Mouse (Mus musculus): ENCODE data around the gene Fus. TPM values are rescaled to one million over a fixed set of nuclear protein-coding genes. Genes with fewer than 3 reads are reported as not detected.
"Not testable (repeated sequence)": the region's sequence is repeated elsewhere in the genome, so short reads cannot be mapped to it uniquely, and the experiment has no call there.

The Fus gene
- polyA plus RNA-seq, 1 experiment from 2014 or later = 62.7 TPM

DNA sequence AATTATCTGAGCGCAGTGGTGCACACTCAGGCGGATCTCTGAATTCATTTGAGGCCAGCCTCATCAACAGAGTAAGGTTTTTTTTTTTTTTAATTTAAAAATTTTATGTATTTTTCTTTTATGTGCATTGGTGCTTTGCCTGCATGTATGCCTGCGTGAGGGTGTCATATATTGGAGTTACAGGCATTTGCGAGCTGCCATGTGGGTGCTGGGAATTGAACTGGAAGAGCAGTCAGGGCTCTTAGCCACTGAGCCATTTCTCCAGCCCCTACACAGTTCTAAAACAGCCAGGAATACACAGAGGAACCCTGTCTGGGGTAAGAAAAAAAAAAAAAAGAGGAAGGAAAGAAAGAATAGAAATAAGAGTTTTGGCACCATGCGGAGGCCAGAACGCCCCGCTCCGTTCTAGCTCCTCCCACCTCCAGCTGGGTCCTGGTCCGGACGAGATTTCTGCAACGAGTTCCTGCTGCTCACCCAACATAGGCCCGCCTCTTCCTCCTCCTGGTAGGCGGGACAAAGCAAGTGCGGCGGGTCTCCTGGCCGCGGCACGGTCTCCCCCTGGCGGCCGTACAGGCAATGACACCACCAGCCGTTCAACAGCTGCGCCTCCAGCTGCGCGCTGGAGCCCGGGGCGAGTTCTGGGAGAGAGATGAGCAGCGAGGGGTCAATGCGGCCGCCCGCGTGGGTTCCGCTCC, 32.1 kb upstream of the Fus start:
- peak overlapping the region; percentile 71 for H3K4me3 ChIP-seq (ENCODE audit: low read length)
- 8% methylated on average over 31 of the region's 32 CpGs for WGBS
- no peaks in the 10 kb centered on the region for H3K9me3 ChIP-seq (ENCODE audit: control insufficient read depth, low read length)
- peaks cover 29% of the 10 kb centered on the region for H3K4me1 ChIP-seq (ENCODE audit: control insufficient read depth, insufficient read depth, low read length)
- H3K27me3 ChIP-seq (ENCODE audit: control insufficient read depth, insufficient read depth, low read length) = no peaks in the 10 kb centered on the region
- H3K27ac ChIP-seq (ENCODE audit: low read depth, low read length) = peak overlapping the region; percentile 47; the same call in 1 of the 2 replicates
- ATAC-seq (ENCODE audit: low FRiP score, low TSS enrichment) = peak; percentile 94
- no peaks in the 10 kb centered on the region for H3K36me3 ChIP-seq (ENCODE audit: control insufficient read depth, insufficient read depth, low read length)
- H3K4me2 ChIP-seq (replicated peaks; ENCODE audit: low read depth, low read length) = peak overlapping the region; percentile 99
- peak overlapping the region; percentile 76 for H3K9ac ChIP-seq (ENCODE audit: low read depth, low read length)

DNA sequence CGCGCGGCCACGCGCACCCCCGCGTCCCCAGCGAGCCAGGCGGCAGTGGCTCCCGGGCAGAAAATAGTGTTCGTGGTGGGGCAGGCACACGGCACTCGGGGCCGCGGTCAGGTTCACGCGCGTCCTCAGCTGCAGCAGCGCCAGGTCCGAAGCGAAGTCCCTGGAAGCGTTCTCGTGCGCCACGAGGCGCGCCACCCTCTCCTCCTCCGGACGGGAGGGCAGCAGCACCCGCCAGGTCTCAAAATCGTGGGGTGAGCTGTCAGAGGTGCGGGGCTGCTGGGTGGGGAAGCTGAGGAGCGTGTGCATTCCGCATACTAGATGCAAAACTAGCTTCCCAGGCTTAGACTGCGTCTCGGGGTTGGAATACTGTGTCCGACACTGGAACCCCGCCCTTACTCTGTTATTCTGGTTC, 31.5 kb upstream of the Fus start:
- H3K36me3 ChIP-seq (ENCODE audit: control insufficient read depth, insufficient read depth, low read length) = no peaks in the 10 kb centered on the region
- no peak overlapping the region; the same call in 1 of the 2 replicates for H3K27ac ChIP-seq (ENCODE audit: low read depth, low read length)
- no peaks in the 10 kb centered on the region for H3K9me3 ChIP-seq (ENCODE audit: control insufficient read depth, low read length)
- H3K9ac ChIP-seq (ENCODE audit: low read depth, low read length) = peak overlapping the region; percentile 76
- no peaks in the 10 kb centered on the region for H3K27me3 ChIP-seq (ENCODE audit: control insufficient read depth, insufficient read depth, low read length)
- peak overlapping the region; percentile 71 for H3K4me3 ChIP-seq (ENCODE audit: low read length)
- ATAC-seq (ENCODE audit: low FRiP score, low TSS enrichment) = peak; percentile 32
- H3K4me1 ChIP-seq (ENCODE audit: control insufficient read depth, insufficient read depth, low read length) = peaks cover 29% of the 10 kb centered on the region
- H3K4me2 ChIP-seq (replicated peaks; ENCODE audit: low read depth, low read length) = peak overlapping the region; percentile 99
- under 1% methylated on average over 38 of the region's 38 CpGs for WGBS

GRCm38 (mm10) chr7:127936216-127936884, 30.9 kb upstream of the Fus start:
- 55% methylated on average over 18 of the region's 18 CpGs for WGBS
- ATAC-seq (ENCODE audit: low FRiP score, low TSS enrichment) = no peak

DNA sequence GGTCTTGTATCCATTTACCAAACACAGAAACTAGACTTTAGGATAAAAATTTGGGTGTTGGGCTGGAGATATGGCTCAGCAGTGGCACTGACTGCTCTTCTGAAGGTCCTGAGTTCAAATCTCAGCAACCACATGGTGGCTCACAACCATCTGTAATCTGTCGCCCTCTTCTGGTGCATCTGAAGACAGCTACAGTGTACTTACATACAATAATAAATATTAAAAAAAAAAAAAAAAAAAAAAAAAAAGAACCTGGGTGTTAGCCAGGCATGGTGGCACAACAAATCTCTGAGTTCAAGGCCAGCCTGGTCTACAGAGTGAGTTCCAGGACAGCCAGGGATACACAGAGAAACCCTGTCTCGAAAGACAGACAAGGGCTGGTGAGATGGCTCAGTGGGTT, 25.2 kb upstream of the Fus start:
- peaks cover 23% of the 10 kb centered on the region; the same call in 1 of the 2 replicates for H3K27me3 ChIP-seq (ENCODE audit: control insufficient read depth, insufficient read depth, low read length)
- not testable (repeated sequence) for H3K4me1 ChIP-seq (ENCODE audit: control insufficient read depth, insufficient read depth, low read length); H3K4me3 ChIP-seq (ENCODE audit: low read length); H3K9me3 ChIP-seq (ENCODE audit: control insufficient read depth, low read length); ATAC-seq (ENCODE audit: low FRiP score, low TSS enrichment); H3K4me2 ChIP-seq (replicated peaks; ENCODE audit: low read depth, low read length); H3K27ac ChIP-seq (ENCODE audit: low read depth, low read length); H3K36me3 ChIP-seq (ENCODE audit: control insufficient read depth, insufficient read depth, low read length); H3K9ac ChIP-seq (ENCODE audit: low read depth, low read length)
- 57% methylated on average over 2 of the region's 2 CpGs for WGBS

More at GRCm38 (mm10) chr7:127936216-127936884, 30.9 kb upstream of the Fus start:
- Histone ChIP-seq H3K4me2 (replicated peaks; ENCODE audit: low read depth, low read length) (peak overlapping the region; percentile 99), H3K27me3 (ENCODE audit: control insufficient read depth, insufficient read depth, low read length) (no peaks in the 10 kb centered on the region), H3K9me3 (ENCODE audit: control insufficient read depth, low read length) (no peaks in the 10 kb centered on the region), H3K4me3 (ENCODE audit: low read length) (peak overlapping the region; percentile 71), H3K9ac (ENCODE audit: low read depth, low read length) (peak overlapping the region; percentile 76), H3K4me1 (ENCODE audit: control insufficient read depth, insufficient read depth, low read length) (peaks cover 26% of the 10 kb centered on the region), H3K36me3 (ENCODE audit: control insufficient read depth, insufficient read depth, low read length) (no peaks in the 10 kb centered on the region), H3K27ac (ENCODE audit: low read depth, low read length) (no peak overlapping the region; the same call in 1 of the 2 replicates)

DNA sequence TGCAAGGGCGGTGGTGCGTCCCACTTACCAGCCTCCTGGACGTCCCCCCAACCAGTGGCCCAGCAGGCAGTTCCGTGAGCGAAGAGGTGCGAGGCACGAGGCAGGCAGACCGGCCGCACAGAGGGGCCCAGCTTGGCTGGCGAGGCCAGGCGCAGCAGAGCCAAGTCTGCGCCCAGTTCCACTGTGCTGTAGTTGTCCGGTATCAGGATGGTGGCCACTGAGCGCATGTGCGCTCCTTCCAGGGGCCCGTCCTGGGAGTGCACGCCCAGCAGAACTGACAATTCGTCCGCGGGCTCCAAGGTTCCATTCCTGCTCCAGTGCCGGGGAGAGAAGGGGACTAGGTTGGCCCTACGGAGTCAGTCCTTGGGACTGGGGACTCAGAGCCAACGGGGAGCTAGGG, 22.6 kb upstream of the Fus start:
- WGBS = 8% methylated on average over 23 of the region's 23 CpGs
- H3K9ac ChIP-seq (ENCODE audit: low read depth, low read length) = peak overlapping the region; percentile 31; the same call in 1 of the 2 replicates

GRCm38 (mm10) chr7:127946470-127947023, 20.7 kb upstream of the Fus start, which contains the start of gene Prss36:
Gene Prss36, minus strand, starts transcription at chr7:127946725.
- Histone ChIP-seq H3K9me3 (ENCODE audit: control insufficient read depth, low read length) (no peaks in the 10 kb centered on the region), H3K36me3 (ENCODE audit: control insufficient read depth, insufficient read depth, low read length) (no peaks in the 10 kb centered on the region), H3K4me2 (replicated peaks; ENCODE audit: low read depth, low read length) (no peak within 1 kb of the TSS), H3K4me3 (ENCODE audit: low read length) (no peak within 1 kb of the TSS), H3K27ac (ENCODE audit: low read depth, low read length) (no peak within 1 kb of the TSS), H3K9ac (ENCODE audit: low read depth, low read length) (no peak within 1 kb of the TSS), H3K4me1 (ENCODE audit: control insufficient read depth, insufficient read depth, low read length) (peaks cover 5% of the 10 kb centered on the region; the same call in 1 of the 2 replicates), H3K27me3 (ENCODE audit: control insufficient read depth, insufficient read depth, low read length) (peaks cover 23% of the 10 kb centered on the region; the same call in 1 of the 2 replicates)
- 74% methylated on average over 6 of the region's 6 CpGs for WGBS
- ATAC-seq (ENCODE audit: low FRiP score, low TSS enrichment) = no peak

More for the DNA sequence above, 22.6 kb upstream of the Fus start:
- ATAC-seq (ENCODE audit: low FRiP score, low TSS enrichment) = 0 out of 2 replicates have a peak, but pooled peaks have one; percentile 46
- Histone ChIP-seq H3K4me2 (replicated peaks; ENCODE audit: low read depth, low read length) (peak overlapping the region; percentile 24; the same call in 1 of the 2 replicates), H3K36me3 (ENCODE audit: control insufficient read depth, insufficient read depth, low read length) (no peaks in the 10 kb centered on the region), H3K9me3 (ENCODE audit: control insufficient read depth, low read length) (no peaks in the 10 kb centered on the region), H3K4me3 (ENCODE audit: low read length) (no peak overlapping the region), H3K4me1 (ENCODE audit: control insufficient read depth, insufficient read depth, low read length) (peaks cover 5% of the 10 kb centered on the region; the same call in 1 of the 2 replicates), H3K27me3 (ENCODE audit: control insufficient read depth, insufficient read depth, low read length) (peaks cover 23% of the 10 kb centered on the region; the same call in 1 of the 2 replicates), H3K27ac (ENCODE audit: low read depth, low read length) (no peak overlapping the region)

DNA sequence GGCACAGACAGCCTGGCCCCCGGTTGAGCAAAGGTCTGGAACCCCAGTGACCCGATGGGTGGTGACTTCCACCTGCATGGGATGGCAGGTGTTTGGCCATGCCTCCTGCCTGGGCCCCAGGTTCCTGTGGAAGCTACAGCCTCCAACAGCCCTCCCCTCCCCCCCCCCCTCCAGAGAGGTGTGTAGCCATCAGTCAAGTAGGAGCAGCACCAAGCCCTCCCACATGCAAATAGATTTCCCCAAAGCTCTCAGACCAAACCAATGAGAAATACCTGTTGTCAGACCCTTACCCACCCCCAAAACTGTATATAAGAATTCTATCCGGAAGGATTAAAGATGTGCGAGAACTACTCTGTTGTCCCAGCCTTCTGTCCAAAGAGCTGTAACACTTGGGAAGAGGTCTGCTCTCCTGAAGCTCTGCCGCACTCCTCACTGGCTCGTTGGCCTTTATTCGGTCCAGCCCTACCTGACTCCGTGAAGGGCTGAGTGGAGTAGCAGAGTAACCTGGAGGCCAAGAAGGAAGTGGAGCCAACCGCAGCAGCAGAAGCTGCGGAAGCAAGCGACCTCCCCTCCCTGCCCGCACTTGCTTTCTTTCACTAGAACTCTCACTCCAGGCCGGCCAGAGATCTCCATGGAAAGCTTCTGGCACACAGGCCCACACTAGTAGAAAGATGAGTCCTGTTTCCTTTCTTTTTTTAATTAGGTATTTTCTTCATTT, 14.2 kb upstream of the Fus start:
- 39% methylated on average over 13 of the region's 13 CpGs for WGBS

GRCm38 (mm10) chr7:127959364-127959763, 7.9 kb upstream of the Fus start:
- ATAC-seq (ENCODE audit: low FRiP score, low TSS enrichment) = no peak
- H3K27me3 ChIP-seq (ENCODE audit: control insufficient read depth, insufficient read depth, low read length) = no peaks in the 10 kb centered on the region
- no peaks in the 10 kb centered on the region for H3K9me3 ChIP-seq (ENCODE audit: control insufficient read depth, low read length)
- H3K9ac ChIP-seq (ENCODE audit: low read depth, low read length) = no peak overlapping the region
- WGBS = 55% methylated on average over 5 of the region's 5 CpGs
- no peaks in the 10 kb centered on the region for H3K36me3 ChIP-seq (ENCODE audit: control insufficient read depth, insufficient read depth, low read length)
- no peaks in the 10 kb centered on the region for H3K4me1 ChIP-seq (ENCODE audit: control insufficient read depth, insufficient read depth, low read length)
- H3K4me3 ChIP-seq (ENCODE audit: low read length) = no peak overlapping the region
- no peak overlapping the region for H3K27ac ChIP-seq (ENCODE audit: low read depth, low read length)
- H3K4me2 ChIP-seq (replicated peaks; ENCODE audit: low read depth, low read length) = no peak overlapping the region

More for the DNA sequence above, 14.2 kb upstream of the Fus start:
- H3K9me3 ChIP-seq (ENCODE audit: control insufficient read depth, low read length) = no peaks in the 10 kb centered on the region
- no peaks in the 10 kb centered on the region for H3K36me3 ChIP-seq (ENCODE audit: control insufficient read depth, insufficient read depth, low read length)
- ATAC-seq (ENCODE audit: low FRiP score, low TSS enrichment) = no peak
- H3K27me3 ChIP-seq (ENCODE audit: control insufficient read depth, insufficient read depth, low read length) = no peaks in the 10 kb centered on the region
- no peak overlapping the region for H3K9ac ChIP-seq (ENCODE audit: low read depth, low read length)
- no peak overlapping the region for H3K4me3 ChIP-seq (ENCODE audit: low read length)
- no peak overlapping the region for H3K27ac ChIP-seq (ENCODE audit: low read depth, low read length)
- H3K4me1 ChIP-seq (ENCODE audit: control insufficient read depth, insufficient read depth, low read length) = no peaks in the 10 kb centered on the region
- H3K4me2 ChIP-seq (replicated peaks; ENCODE audit: low read depth, low read length) = no peak overlapping the region

Measured in kidney, embryonic 14.5 days (tissue).